Mouse (Mus musculus): ENCODE data around the gene Tnfsfm13. TPM values are rescaled to one million over a fixed set of nuclear protein-coding genes. Genes with fewer than 3 reads are reported as not detected.

Tnfsfm13 gene
- total and polyA plus RNA-seq, 3 experiments = 0.08 TPM; not detected in 2

DNA sequence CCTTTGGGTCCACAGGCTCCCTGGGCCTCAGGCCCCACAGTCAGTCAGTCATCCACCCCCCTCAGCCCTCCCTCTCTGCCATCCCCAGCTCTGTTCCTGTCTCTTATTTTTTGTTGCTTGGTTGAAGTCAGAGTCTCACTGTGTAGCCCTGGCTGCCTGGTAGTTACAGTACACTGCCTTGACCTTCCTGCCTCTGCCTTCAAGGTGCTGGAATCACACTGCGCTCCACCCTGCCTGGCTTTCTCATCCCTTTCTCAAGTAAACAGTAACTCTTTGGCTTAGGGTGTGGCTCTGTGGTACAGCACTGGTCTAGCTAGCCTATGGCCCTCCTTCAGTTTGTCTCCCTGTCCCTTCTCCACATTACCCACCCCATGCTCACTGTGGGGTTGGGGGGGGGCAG, 6.0 kb downstream of the Tnfsfm13 start:
- in situ Hi-C loops (cut with MboI; ENCODE audit: low pct_ligation_motif_present, low pct_unique_long_range_greater_than_20kb, low sequenced_read_pairs) = loop anchor here (10.0 kb wide), 1 partner anchor 55 kb away; no protein-coding TSS in a partner anchor
- Histone ChIP-seq H3K9ac (ENCODE audit: insufficient read depth, low read depth) (no peak overlapping the region), H3K9me3 (replicated peaks; ENCODE audit: low read length) (no peaks in the 10 kb centered on the region), H3K4me1 (ENCODE audit: control insufficient read depth in 1 of 2, insufficient read depth in 2 of 2) (peaks cover 4 to 16% of the 10 kb centered on the region in 2 experiments), H3K4me2 (ENCODE audit: insufficient read depth, low read depth, poor library complexity, severe bottlenecking) (no peak overlapping the region), H3K79me2 (replicated peaks; ENCODE audit: control insufficient read depth, extremely low read depth, insufficient read depth, poor library complexity, severe bottlenecking) (no peaks in the 10 kb centered on the region), H3K27me3 (replicated peaks) (no peaks in the 10 kb centered on the region), H3K4me3 (replicated peaks in 1 of 3; ENCODE audit: low read depth in 2 of 3, low read length in 2 of 3, poor library complexity in 1 of 3) (no peak overlapping the region), H3K36me3 (replicated peaks in 1 of 2; ENCODE audit: control insufficient read depth in 1 of 2, insufficient read depth in 1 of 2, low read length in 1 of 2) (no peaks in the 10 kb centered on the region), H3K27ac (ENCODE audit: insufficient read depth, low read depth) (no peak overlapping the region)
- dilution Hi-C loops (cut with MboI; ENCODE audit: extremely low pct_ligation_motif_present, extremely low pct_unique_long_range_greater_than_20kb, low sequenced_read_pairs) = no loop called here
- DNase-seq (ENCODE audit: extremely low read depth) = no peak
- no peak for TF ChIP-seq UBTF (IDR thresholded peaks at IDR 0.05; ENCODE audit: low read depth, low read length)
- TF ChIP-seq EP300 (IDR thresholded peaks at IDR 0.05; ENCODE audit: low read length) = no peak
- no peak for TF ChIP-seq SIN3A (IDR thresholded peaks at IDR 0.05; ENCODE audit: low read length)
- TF ChIP-seq MAX (IDR thresholded peaks at IDR 0.05; ENCODE audit: low read length) = no peak
- TF ChIP-seq ZNF384 (IDR thresholded peaks at IDR 0.05; ENCODE audit: low read depth, low read length) = no peak
- no peak for TF ChIP-seq ELF1 (IDR thresholded peaks at IDR 0.05; ENCODE audit: low read depth, low read length)
- no peak for TF ChIP-seq ZKSCAN1 (IDR thresholded peaks at IDR 0.05; ENCODE audit: borderline replicate concordance, low read depth, low read length)
- no peak for TF ChIP-seq RCOR1 (conservative IDR thresholded peaks at IDR 0.05; ENCODE audit: low read depth, low read length)
- no peak for TF ChIP-seq CTCF (conservative IDR thresholded peaks at IDR 0.05 in 1 of 2, IDR thresholded peaks at IDR 0.05 in 1 of 2; ENCODE audit: low read depth in 2 of 2, low read length in 2 of 2)
- no peak for TF ChIP-seq MYC (IDR thresholded peaks at IDR 0.05; ENCODE audit: low read depth, low read length)
- TF ChIP-seq ETS1 (conservative IDR thresholded peaks at IDR 0.05; ENCODE audit: low read depth, low read length) = no peak
- TF ChIP-seq USF2 (conservative IDR thresholded peaks at IDR 0.05; ENCODE audit: low read depth, low read length) = no peak
- TF ChIP-seq GABPA (IDR thresholded peaks at IDR 0.05; ENCODE audit: insufficient replicate concordance, low read depth, low read length) = no peak
- TF ChIP-seq MAFK (IDR thresholded peaks at IDR 0.05; ENCODE audit: insufficient replicate concordance, low read length) = no peak
- no peak for TF ChIP-seq TCF12 (IDR thresholded peaks at IDR 0.05; ENCODE audit: low read depth, low read length)
- no peak for TF ChIP-seq PAX5 (IDR thresholded peaks at IDR 0.05; ENCODE audit: low read length)
- TF ChIP-seq SMC3 (IDR thresholded peaks at IDR 0.05; ENCODE audit: low read depth, low read length) = no peak

DNA sequence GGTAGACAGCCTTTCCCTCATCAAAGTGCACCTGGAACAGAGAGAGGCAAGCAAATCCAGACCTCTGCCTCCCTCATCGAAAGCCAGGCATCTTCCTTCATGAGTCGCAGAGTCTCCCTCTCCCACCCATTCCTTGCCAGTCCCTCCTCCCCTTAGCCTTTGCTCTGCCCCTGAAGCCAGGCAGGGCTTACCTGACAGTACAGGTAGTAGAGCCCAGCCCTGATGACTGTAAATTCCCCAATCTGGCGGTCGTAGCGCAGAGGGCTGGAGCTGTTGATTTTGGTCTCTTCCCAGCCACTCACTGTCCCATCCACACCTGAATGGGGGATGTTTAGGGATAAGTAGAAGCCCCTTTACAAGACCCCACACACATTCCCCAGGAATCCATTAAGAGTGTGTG, 8.8 kb downstream of the Tnfsfm13 start:
- TF ChIP-seq RAD21 (IDR thresholded peaks at IDR 0.05; ENCODE audit: low read depth, low read length) (no peak), USF1 (IDR thresholded peaks at IDR 0.05; ENCODE audit: low read depth, low read length) (no peak), MYC (IDR thresholded peaks at IDR 0.05; ENCODE audit: low read depth, low read length) (no peak), NRF1 (IDR thresholded peaks at IDR 0.05; ENCODE audit: low read depth, low read length) (no peak), ZKSCAN1 (IDR thresholded peaks at IDR 0.05; ENCODE audit: borderline replicate concordance, low read depth, low read length) (no peak), KAT2A (IDR thresholded peaks at IDR 0.05; ENCODE audit: insufficient replicate concordance, low read length) (no peak), RCOR1 (conservative IDR thresholded peaks at IDR 0.05; ENCODE audit: low read depth, low read length) (no peak), MAFK (IDR thresholded peaks at IDR 0.05; ENCODE audit: insufficient replicate concordance, low read length) (no peak), IRF4 (IDR thresholded peaks at IDR 0.05; ENCODE audit: low read depth, low read length) (no peak), SMC3 (IDR thresholded peaks at IDR 0.05; ENCODE audit: low read depth, low read length) (no peak), ZC3H11A (IDR thresholded peaks at IDR 0.05; ENCODE audit: low read depth, low read length) (no peak), HCFC1 (IDR thresholded peaks at IDR 0.05; ENCODE audit: low read depth, low read length) (no peak), ZNF384 (IDR thresholded peaks at IDR 0.05; ENCODE audit: low read depth, low read length) (no peak), TCF12 (IDR thresholded peaks at IDR 0.05; ENCODE audit: low read depth, low read length) (no peak), JUN (IDR thresholded peaks at IDR 0.05; ENCODE audit: insufficient read depth, low read depth, low read length) (no peak)
- Histone ChIP-seq H3K4me2 (ENCODE audit: insufficient read depth, low read depth, poor library complexity, severe bottlenecking) (no peak overlapping the region), H3K9ac (ENCODE audit: insufficient read depth, low read depth) (no peak overlapping the region), H3K79me2 (replicated peaks; ENCODE audit: control insufficient read depth, extremely low read depth, insufficient read depth, poor library complexity, severe bottlenecking) (no peaks in the 10 kb centered on the region), H3K9me3 (replicated peaks; ENCODE audit: low read length) (no peaks in the 10 kb centered on the region), H3K27ac (ENCODE audit: insufficient read depth, low read depth) (no peak overlapping the region), H3K27me3 (replicated peaks) (no peaks in the 10 kb centered on the region), H3K4me1 (ENCODE audit: control insufficient read depth in 1 of 2, insufficient read depth in 2 of 2) (peaks cover 4 to 29% of the 10 kb centered on the region in 2 experiments), H3K4me3 (replicated peaks in 1 of 3; ENCODE audit: low read depth in 2 of 3, low read length in 2 of 3, poor library complexity in 1 of 3) (no peak overlapping the region), H3K36me3 (replicated peaks in 1 of 2; ENCODE audit: control insufficient read depth in 1 of 2, insufficient read depth in 1 of 2, low read length in 1 of 2) (no peaks in the 10 kb centered on the region)
- no peak for DNase-seq (ENCODE audit: extremely low read depth)
- in situ Hi-C loops (cut with MboI; ENCODE audit: low pct_ligation_motif_present, low pct_unique_long_range_greater_than_20kb, low sequenced_read_pairs) (loop anchor here (10.0 kb wide), 1 partner anchor 58 kb away; no protein-coding TSS in a partner anchor), dilution Hi-C loops (cut with MboI; ENCODE audit: extremely low pct_ligation_motif_present, extremely low pct_unique_long_range_greater_than_20kb, low sequenced_read_pairs) (no loop called here)

All from CH12.LX (cell line).